Mouse (Mus musculus): ENCODE results near the gene Sgcd.

The Sgcd gene

GRCm38 (mm10) chr11:47005301-47005875 is 983.4 kb downstream of the Sgcd start:
- DNase-seq (ENCODE audit: low spot score), result no peak

DNA sequence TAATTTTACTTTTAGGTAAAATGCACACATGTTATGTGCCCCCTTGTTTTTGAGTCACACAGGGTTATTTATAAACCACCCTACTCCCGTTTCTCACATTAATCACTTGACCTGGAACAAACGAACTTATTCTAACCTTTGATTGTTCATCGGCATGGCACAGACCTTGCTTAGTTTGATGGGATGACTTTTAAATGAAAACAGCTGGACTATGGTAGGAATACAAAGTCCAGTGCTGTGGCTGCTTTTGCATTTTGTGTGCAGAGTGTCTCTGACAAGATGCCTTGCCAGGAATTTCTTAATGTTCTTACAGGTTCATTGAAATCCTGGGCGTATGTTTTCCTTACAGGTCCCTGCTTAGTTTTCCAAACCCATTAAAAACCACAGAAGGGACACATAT is 1049.5 kb downstream of the Sgcd start:
- DNase-seq (ENCODE audit: low spot score), result no peak

GRCm38 (mm10) chr11:46924946-46925345 is 1063.8 kb downstream of the Sgcd start:
- DNase-seq (ENCODE audit: low spot score), result no peak

- DNase-seq (ENCODE audit: low spot score), result no peak
Observed at GRCm38 (mm10) chr11:46920244-46920643, 1068.5 kb downstream of the Sgcd start.

DNA sequence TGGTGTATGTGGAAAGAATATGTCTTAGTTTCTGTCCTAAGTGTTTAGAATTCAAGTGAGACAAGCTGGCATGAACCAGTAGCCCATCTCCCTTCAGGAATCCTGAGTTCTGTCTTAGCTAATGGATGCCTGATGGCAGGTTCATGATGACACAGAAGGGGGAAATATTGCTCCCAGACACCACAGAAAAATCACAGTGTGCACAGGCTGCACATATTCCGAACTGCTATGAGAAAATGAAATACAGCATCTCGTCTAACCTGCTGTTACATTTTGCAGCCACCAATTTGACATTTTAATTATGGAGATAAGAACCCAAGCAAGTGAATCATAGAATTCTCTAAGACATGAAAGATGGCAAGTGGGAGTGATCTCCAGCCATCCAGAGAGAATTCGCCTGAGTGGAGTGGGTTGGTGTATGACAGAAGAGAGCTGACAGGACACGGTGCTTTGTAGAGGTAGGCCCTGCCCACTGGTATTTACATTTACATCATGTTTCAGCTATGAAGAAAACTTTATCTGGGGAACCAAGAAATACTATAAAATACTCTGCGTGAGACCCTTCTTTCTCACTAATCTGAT is 1076.0 kb downstream of the Sgcd start:
- DNase-seq (ENCODE audit: low spot score), result no peak

- DNase-seq (ENCODE audit: low spot score), result no peak
Observed at GRCm38 (mm10) chr11:46904281-46904680, 1084.5 kb downstream of the Sgcd start.

DNA sequence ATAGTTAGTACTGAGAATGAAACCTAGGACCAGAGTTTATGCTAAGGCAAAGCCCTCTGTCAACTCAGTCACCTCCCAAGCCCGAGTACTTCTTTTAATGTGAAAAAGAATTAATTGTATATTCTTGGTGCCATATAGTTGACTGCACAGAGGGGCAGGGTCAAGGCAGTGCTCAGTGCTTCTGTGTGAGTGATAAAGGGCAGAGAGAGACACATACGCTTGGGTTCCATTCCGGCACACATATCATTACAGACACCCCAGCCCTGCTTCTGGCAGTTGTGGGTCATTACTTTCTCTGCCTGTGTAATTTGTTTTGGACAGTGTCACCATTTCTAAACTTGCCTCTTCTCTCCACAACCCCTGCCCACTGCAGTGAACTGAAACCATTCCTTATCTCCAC is 1099.7 kb downstream of the Sgcd start:
- no peak for DNase-seq (ENCODE audit: low spot score)

DNA sequence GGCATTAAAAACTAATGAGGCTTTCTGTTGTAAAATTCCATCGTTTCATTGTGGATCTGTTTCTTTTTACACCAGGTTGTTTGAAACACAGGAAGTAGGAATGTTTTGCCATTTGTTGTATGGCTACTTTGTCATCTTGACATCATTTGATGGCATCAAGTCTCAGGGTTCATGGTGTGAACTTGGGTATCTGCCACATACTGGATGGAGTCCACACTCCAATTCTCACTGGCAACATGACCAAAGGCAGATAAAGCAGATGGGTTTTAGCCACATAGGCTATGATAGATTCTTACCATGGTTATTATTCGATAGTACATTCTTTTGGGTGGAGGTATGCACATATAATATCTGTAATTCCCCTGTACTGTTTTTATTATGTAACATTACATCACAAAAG is 1106.3 kb downstream of the Sgcd start:
- DNase-seq (ENCODE audit: low spot score), result no peak

- no peak for DNase-seq (ENCODE audit: low spot score)
Observed at GRCm38 (mm10) chr11:46875774-46876173, 1113.0 kb downstream of the Sgcd start.

DNA sequence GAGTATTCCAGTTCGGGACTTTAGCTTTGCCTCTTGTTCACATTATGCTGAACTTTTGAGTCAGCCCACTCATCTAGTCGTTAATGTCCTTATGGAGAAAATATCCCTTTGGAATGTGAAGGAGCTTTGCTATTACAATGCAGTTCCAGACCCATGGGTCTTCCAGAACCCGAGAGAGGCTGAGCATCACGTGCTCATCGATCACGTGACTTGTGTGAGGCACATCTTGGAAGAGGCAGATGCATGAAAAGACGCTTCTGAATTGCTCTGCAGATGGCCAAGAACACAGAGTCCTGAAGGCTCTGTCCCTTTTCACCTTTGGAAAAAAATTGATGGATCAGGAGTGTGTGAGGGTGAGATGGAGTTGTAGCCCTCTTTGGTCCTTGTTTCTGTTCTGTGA is 1120.2 kb downstream of the Sgcd start:
- DNase-seq (ENCODE audit: low spot score), result no peak

DNA sequence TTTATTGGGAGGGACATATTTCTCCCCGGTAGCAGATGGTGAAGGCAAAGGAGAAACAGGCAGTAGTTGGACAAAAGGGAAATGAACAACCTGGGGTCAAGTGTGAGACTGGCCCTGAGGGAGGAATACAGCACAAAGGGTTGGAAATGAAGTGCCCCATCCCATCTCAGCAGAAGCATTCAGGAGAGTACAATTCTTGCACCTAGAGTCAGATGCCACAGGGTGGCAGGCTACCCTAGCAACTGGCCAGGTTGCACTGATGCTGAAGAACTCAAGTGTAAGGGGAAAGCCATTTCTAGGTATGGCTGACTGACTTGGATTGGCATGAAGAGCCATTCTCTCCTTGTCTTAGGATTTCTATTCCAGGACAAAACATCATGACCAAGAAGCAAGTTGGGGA is 1124.0 kb downstream of the Sgcd start:
- no peak for DNase-seq (ENCODE audit: low spot score)

GRCm38 (mm10) chr11:46848221-46848971 is 1140.4 kb downstream of the Sgcd start:
- DNase-seq (ENCODE audit: low spot score), result no peak

DNA sequence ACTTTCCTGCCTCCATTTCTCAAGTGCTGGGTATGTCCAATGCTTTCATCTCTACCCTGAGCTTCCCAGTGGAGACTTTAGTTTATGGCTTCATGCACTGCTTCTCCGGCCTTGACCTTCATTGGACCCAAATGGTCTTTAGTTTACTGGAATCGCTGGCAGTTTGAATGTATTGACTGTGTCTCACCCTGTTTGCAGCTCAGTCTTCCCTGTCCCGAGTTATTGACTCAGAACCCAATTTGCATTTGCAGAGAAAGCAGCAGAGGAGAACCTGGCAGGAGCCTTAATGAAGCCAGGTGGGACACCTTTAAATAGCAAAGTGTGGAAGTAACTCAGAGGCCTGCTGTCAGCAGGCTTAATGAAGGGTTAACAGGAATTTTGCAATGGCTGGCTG is 1140.9 kb downstream of the Sgcd start:
- no peak for DNase-seq (ENCODE audit: low spot score)

DNA sequence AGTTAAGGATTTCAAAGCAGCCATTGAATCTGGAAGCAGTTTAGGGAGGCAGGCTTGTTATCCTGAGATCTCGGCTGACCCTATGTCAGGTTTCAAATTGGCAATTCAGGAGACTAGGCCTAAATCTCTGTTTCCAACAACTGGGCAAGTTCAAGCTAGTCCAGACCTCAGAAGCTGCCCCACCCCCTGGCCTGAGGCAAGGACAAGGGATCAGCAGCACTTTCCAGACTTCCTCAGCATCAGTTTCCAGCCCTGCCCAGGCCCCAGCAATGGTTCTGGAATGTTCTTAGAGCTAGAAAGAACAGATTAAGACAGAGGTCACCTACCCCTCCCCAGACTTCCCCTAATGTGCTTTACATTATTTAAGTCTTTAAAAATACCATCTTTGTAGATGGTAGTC is 1142.1 kb downstream of the Sgcd start:
- no peak for DNase-seq (ENCODE audit: low spot score)

Data from urinary bladder, postnatal 10 days (tissue).